Mouse (Mus musculus) telencephalon, adult 2 months (tissue): Measurements from ENCODE around the gene Nova2.

ENCODE experiments used
- DNase-seq: peaks from one replicate; pipeline ENCODE4 v3.0.0-alpha.2; 2011; ENCODE audit warnings: low read depth, low spot score

The Nova2 gene

DNA sequence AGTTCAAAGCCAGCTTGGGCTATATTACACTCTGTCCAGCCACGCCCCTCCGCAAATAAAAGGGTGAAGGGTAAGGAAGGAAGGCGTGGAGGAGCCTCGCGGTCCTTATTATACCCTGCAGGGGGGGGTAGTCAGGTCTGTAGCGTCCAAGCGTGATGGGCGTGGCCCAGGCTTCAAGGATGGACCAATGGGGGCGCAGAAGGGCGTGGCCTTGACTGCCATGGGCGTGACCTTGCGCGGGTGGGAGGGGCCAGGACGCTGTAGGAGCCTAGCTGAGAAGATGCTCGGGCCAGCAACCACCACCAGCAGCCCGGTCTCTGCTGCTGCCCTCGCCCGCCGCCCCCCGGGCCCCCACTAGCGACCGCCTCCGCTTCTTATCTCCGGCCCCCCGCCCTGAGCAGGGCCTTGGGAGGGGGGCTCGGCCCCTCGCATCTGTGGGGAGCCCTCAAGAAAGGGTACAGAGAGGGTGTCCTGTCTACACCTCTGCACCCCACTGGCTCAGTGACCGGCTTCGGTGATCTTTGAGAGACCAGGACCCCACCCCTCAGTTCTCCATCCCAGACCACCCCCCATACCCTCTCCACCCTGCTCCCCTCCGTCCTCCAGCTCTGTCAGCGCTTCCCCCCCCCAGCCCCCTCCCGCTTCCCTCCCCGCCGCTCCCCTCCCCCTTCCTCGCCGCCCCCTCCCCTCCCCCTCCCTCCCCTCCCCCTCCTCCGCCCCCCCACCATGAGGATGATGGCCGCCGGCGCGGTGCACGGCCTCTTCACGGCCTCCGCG is at the start of gene Nova2:
Gene Nova2 (plus strand): TSS at position 727 of the 777 bp plus-strand sequence.
- peak; percentile 94 for DNase-seq

- DNase-seq, result no peak
These were observed 47.0 kb upstream of the Nova2 start for GRCm38 (mm10) chr7:18878691-18879090.

- DNase-seq, result no peak
These were observed 41.5 kb upstream of the Nova2 start for GRCm38 (mm10) chr7:18883991-18884744.

GRCm38 (mm10) chr7:18884745-18885422 is 40.8 kb upstream of the Nova2 start:
- DNase-seq, result no peak

- DNase-seq, result no peak
These were observed 38.7 kb upstream of the Nova2 start for GRCm38 (mm10) chr7:18886963-18887362.

DNA sequence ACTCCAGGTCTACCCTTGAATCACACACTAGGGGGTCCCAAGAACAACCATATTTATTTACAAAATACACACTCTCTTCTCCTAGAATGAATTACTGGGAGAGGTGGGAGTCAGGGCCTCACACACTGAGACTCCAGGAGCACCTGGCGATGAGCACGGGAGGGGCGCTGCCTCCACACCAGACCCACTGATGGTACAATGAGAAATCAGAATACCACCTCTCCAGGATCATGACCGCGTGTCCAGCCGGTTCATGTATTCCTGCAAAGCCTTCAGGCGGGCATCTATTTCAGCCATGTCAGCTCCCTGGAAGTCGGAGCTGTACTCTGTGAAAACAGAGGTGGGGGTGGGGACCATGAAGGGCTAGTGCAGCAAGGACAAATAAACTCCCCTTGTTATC is 34.8 kb upstream of the Nova2 start:
- DNase-seq, result no peak

GRCm38 (mm10) chr7:18891872-18892599 is 33.7 kb upstream of the Nova2 start:
- DNase-seq, result peak; percentile 75

GRCm38 (mm10) chr7:18893009-18893408 is 32.7 kb upstream of the Nova2 start:
- no peak for DNase-seq

DNA sequence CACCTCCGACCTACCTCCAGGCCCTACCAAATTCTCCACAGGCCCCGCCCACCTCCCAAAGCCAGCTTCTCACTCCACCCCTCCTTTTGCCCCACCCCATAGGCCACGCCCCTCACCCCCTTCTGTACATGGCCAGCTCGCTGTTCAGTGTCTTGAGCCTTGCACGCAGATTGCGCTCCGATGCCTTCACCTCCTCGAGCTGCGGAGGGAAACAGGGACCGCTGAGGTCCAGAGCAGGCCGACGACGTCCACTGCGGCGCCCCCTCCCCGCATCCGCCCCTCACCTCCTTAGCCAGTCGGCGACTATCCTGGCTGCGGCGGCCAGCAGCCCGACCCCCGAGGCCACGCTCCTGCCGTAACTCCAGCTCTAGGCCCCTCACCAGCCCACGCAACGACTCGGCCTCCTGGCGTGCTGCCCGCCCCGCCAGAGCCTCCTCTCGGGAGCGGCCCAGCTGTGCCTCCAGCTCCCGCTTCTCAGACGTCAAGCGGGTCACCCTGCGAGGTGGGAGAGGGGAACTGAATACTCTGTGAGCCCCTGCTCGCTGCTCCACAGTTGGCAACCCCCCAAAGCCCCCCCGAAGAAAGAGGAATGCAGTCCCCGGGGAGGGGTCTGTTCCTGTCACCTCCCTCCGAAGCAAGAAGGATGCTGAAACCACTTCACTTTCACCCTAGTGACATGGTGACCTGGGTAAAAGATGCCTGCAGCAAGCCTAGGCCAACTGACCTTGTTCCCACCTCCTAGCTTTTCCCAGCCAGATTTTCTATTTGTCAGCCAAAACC is 31.8 kb upstream of the Nova2 start:
- no peak for DNase-seq

DNA sequence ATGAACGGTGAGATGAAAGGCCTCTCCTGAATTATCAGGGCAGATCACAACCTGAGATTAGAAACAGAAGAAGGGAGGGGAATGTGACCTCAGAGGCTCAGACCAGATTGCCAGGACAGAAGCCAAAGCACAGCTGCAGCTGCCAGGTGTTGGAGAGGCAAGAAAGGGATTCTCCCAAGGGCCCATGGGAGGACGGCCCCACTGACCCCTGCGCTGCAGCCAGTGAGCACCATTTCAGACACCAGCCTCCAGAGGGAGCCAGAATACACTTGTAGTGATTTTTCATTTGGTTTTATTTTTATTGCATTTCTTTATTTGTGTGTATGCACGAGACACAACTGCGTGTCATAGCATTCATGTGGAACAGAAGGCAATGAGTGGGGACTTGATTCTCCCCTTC is 29.2 kb upstream of the Nova2 start:
- DNase-seq, result no peak

GRCm38 (mm10) chr7:18900513-18900912 is 25.2 kb upstream of the Nova2 start:
- DNase-seq, result no peak

DNA sequence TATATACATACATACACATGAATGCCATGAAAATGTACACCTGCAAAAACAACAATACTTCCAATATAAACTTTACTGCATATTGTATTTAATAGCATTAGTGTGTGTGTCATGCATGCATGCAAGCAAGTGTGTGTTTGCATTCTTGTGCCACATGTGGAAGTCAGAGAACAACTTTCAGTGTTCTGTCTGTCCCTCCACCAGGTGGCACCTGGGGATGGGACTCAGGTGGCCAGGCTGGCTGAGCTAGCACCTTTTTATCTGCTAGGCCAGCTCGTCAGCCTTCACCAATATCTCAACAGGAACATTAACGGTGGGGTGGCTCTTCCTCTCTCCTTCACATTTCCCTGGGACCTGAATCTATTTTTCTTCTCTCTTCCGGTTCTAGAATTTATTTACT is 23.2 kb upstream of the Nova2 start:
- no peak for DNase-seq

DNA sequence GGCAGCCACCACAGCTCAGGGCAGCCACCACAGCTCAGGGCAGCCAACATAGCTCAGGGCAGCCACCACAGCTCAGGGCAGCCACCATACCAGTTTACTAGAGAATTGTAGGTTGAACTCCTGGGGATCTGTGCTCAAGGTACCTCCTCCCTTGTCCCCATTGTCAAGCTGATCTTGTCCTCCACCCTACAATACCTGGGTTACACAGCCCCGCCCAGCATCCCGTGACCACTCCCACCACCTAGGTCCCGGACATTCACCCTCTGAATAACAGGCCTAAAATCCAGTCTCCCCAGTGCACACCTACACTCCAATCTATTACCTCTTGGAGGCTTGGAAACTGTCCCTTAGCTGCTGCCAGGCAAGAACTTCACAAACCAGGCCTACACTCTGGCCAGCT is 20.7 kb upstream of the Nova2 start:
- DNase-seq, result no peak

DNA sequence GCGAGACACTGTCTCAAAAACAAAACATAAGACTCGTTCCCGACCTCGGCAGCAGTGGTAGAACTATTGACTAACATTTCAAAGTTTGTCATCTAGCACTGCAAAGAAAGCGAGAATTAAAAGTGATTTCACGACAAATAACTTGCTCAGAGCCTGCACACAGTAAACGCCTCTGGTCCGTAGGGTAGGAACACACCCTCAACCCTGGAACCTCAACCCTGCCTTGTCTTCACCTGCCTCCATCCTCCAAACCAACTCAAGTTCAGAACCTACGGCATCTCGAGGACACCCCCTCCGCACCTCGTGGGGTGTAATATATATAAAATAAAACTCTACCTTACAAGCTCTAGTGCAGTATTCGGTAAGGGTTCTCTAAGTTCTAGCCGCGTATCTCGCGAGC is 15.9 kb upstream of the Nova2 start:
- no peak for DNase-seq

GRCm38 (mm10) chr7:18910241-18910831 is 15.4 kb upstream of the Nova2 start, which contains the start of gene Ccdc61:
Ccdc61 (minus strand) TSS chr7:18910415.
- peak; percentile 100 for DNase-seq

DNA sequence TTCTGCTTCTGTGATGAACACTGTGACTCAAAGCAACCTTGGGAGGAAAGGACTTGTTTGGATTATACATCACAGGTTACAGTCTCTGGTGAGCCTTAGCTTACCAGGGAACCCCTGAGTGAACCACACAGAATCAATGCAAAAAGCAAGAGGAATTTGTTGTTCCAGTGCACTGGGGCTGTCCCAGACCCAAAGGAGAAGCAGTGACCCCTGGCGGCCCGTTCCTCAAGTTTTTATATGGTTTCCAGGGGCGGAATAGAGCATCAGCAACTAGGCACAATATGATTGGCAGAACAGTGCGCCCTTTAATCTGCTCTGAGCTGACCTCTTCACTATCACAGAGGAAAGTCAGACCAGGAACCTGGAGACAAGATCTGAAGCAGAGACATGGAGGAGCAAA is 9.4 kb upstream of the Nova2 start:
- DNase-seq, result no peak

GRCm38 (mm10) chr7:18917931-18918330 is 7.8 kb upstream of the Nova2 start:
- DNase-seq, result no peak

- peak; percentile 93 for DNase-seq
These were observed 4.6 kb upstream of the Nova2 start for GRCm38 (mm10) chr7:18921069-18921468.

- peak; percentile 94 for DNase-seq
These were observed 2.9 kb upstream of the Nova2 start for GRCm38 (mm10) chr7:18922807-18923206.

DNA sequence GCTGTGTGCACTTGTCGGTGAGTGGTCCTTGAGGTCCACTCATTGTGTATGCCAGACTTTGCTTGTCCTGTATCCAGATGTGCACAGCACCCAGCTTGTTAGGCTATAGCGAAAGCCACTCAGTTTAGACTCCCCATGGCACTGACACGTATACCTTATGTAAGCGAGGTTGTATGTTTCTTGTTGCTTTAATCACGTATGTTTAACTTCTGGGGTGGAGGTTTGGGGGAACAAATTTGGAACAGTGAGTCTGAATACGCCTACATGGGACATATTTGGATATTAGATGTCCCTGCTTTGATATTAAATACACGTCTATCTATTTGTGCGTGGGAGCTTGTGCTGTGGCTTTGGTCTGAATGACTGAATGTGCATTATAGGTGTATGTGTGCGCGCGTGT is 2.4 kb upstream of the Nova2 start:
- DNase-seq, result peak; percentile 65
